Mouse (Mus musculus) retina, embryonic 14.5 days (tissue): ENCODE data around the gene Gm20696.

Source experiments
- DNase-seq: peaks from one replicate; pipeline ENCODE4 v3.0.0-alpha.2; 2015; ENCODE audit warnings: low spot score

The Gm20696 gene

DNA sequence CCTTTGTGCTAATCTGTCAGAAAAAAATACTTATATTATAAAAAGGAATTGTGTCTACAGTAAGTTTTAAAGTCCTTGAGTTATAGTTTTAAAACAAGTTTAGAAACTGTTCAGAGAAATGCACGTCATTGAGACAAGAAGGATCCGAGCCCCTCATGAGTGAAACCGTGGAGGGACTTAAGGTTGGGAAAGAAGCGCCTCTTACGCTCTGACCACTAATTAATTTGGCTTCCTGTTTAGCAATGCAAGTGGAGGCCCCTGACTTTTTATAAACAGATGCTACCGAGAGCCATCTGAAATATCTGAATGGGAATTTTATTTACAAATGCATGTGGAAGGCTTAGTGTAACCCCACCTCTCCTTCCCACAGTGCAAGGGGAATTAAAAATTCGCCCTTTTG, 41.3 kb downstream of the Gm20696 start:
- no peak for DNase-seq

GRCm38 (mm10) chr6:99624542-99624941, 42.1 kb downstream of the Gm20696 start:
- DNase-seq: no peak

DNA sequence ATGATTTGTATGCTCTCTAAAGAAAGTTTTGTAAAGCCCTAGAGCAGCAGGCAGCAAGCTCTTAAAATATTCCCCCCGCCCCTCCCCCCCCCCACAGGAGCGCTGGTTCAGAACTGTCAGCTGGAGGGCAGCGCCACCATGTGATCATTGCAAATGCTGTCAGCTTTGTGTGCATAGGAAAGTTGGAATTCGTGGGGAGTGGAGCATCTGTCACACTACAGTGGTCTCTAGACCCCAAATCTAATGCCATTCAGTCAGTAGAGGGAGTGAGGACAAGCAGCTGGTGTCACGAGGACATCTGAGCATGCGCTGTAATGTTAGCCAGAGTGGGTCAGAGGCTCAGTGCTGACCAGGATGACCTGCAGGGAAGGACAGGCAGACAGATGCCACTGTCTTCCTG, 43.0 kb downstream of the Gm20696 start:
- DNase-seq: peak; percentile 63

DNA sequence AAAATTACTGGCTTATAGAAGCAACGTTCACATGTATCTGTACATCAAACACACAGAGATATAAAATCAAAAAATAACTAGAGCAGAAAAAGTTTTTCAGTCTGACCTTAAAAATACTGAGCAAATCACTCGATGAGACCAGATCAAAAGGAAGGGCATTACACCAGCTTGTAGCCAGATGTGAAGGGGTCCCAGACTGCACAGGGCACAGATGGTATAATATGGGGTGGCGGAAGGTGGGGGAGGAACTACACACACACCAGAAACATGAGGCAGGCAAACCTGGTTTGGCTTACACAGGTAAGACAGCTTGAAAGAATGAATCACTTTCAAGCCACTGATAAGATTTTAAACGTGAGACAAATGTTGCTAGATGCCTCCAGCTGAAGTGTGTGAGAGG, 45.4 kb downstream of the Gm20696 start:
- no peak for DNase-seq

- no peak for DNase-seq
Observed at GRCm38 (mm10) chr6:99620471-99620870, 46.1 kb downstream of the Gm20696 start.

- DNase-seq: no peak
Observed at GRCm38 (mm10) chr6:99619964-99620363, 46.6 kb downstream of the Gm20696 start.

GRCm38 (mm10) chr6:99619466-99619865, 47.1 kb downstream of the Gm20696 start:
- DNase-seq: no peak

GRCm38 (mm10) chr6:99617867-99618266, 48.7 kb downstream of the Gm20696 start:
- DNase-seq: no peak

- DNase-seq: no peak
Observed at GRCm38 (mm10) chr6:99617415-99617814, 49.2 kb downstream of the Gm20696 start.

DNA sequence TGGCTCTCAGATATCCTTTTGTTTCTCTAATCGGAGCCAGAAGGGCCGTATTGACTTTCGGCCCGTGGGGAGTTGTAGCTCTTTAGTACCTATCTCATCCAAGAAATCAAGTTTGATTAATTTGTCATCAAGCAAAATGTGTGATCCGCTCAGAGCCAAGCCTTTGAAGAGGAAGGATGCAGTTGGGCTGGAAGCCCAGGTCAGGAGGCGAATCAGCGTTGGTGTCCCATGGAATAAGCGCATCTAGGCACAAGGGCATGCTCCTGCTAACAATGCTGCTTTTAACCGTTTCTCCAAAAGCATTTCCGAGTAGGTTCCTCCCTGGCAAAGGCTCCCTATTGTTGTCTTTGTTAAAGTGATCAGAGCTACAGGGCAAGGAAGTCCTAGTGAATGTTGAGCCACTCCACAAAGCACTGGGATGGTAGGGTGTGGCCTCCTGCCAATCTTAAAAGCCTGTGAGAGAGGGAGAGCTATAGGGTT, 51.3 kb downstream of the Gm20696 start:
- DNase-seq: no peak

GRCm38 (mm10) chr6:99614566-99615271, 51.9 kb downstream of the Gm20696 start:
- no peak for DNase-seq

GRCm38 (mm10) chr6:99611866-99612265, 54.7 kb downstream of the Gm20696 start:
- DNase-seq: peak; percentile 45

- no peak for DNase-seq
Observed at GRCm38 (mm10) chr6:99610454-99611427, 55.9 kb downstream of the Gm20696 start.

DNA sequence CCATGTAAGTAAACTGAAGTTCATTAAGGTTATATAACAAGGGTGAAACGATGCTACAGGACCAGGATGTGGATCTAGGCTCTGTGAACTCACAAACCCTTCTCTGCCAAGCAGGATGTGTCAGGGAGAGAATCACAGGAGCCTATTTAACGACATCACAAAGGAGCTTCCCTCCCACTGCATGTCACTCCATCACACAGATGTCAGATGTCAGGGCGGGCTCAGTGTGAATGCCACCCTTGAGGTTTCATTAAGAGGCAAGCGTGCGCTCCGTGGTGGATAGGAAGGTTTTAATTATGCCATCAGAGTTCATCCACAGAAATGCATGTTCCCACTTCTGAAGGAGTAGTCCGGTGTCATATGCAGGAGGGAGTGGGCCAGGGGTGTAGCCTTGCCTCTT, 60.5 kb downstream of the Gm20696 start:
- DNase-seq: no peak

GRCm38 (mm10) chr6:99604758-99605157, 61.8 kb downstream of the Gm20696 start:
- DNase-seq: no peak

GRCm38 (mm10) chr6:99602434-99602833, 64.2 kb downstream of the Gm20696 start:
- DNase-seq: no peak

DNA sequence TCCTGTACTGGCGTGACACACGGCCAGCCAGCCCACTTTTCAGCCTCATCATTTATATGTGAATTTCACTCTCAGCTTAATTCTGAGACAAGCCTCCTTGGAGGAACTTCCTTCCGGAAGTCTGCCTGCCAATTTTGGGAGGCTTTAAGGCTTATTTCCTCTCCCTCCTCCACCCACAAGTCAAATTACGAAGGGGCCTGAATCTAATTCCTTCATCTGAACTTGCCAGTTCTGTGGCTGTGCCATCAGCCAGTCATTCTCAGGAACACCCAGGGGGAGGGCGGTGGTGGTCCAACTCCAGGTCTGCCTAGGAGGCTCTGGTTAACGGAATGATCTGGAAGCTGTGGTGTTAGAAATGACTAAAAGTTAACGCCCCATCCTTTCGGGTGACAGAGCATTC, 65.7 kb downstream of the Gm20696 start:
- no peak for DNase-seq

- peak; percentile 82 for DNase-seq
Observed at GRCm38 (mm10) chr6:99600168-99600793, 66.3 kb downstream of the Gm20696 start.

DNA sequence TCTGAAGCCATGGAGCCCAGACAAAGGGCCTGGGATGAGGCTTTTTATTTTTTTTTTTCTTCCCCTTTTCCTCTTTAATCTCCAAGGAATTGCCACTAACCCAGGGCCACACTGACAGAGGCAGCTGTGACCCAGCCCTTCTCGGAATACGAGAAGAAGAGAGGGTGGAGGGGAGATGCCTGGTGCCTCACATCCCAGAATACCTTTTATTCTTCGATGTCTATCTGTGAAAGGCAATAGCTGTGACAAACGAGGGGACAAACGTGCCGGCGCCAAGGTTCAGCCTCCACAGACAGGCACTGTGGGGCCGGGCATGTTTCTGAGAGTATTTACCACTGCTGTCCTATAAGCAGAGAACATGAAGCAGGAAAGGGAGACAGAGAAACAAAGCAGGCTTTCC, 66.9 kb downstream of the Gm20696 start:
- DNase-seq: peak; percentile 29

- peak; percentile 19 for DNase-seq
Observed at GRCm38 (mm10) chr6:99599229-99599628, 67.4 kb downstream of the Gm20696 start.

GRCm38 (mm10) chr6:99577040-99577439, 89.6 kb downstream of the Gm20696 start:
- no peak for DNase-seq

- DNase-seq: no peak
Observed at GRCm38 (mm10) chr6:99575633-99576032, 91.0 kb downstream of the Gm20696 start.
